Mouse (Mus musculus) adipose tissue, adult 10 weeks (tissue): ENCODE results near the gene S100a1. TPM values are rescaled to one million over a fixed set of nuclear protein-coding genes. Genes with fewer than 3 reads are reported as not detected.

ENCODE experiments used
- polyA plus RNA-seq: library from polyadenylated mRNA; stranded (reverse); fragments of 350-450 nt; fragmentation: Illumina TruSeq; extraction: RNeasy Lipid Tissue Mini Kit (QIAGEN cat#74804); gene quantifications from one replicate; pipeline ENCODE4 v1.2.3, GENCODE M21; 2014; ENCODE audit warnings: low read depth, low replicate concordance

Gene S100a1
- polyA plus RNA-seq = 258 TPM

DNA sequence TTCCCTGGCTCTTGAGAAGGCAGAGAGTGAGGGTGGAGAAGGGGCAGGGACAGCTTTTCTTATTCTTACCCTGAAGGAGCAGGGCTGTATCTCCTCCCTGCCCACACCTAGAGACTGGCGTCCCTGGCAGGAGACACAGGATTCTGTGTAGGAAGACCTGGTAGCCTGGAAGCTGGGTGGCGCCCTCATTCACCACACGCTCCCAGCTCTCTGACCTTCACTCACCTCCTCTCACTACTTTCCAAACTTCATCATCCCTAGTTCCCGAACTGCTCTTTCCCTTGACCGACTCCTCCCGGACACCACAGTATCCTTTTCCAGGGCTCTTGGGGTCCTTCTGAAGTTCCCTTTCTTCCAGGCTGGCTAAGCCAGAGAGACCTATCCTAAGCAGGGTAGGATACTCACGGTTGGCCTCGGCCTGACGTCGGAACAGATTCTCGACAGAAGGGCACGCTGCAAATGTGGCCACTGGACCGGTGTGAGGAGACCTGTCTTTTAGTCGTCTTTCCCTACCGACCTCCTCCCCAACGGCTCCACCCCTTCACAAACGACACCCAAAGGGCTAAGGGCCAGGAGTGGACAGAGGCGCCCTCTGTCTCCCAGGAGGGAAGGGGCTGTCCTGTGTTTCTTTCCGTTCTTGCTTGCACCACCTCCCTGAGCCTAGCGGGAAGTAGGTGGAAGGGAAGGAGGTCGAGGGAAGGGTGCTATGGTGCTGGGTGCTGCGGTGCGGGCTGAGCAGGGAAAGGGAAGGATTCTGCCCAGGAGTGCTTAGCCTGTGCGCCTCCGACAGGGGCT lies at the start of gene S100a1, which contains the start of gene S100a13:
S100a1 (minus strand) TSS at position 597 of the 795 bp plus-strand sequence.
S100a13 (plus strand) TSS at position 640 of the 795 bp plus-strand sequence.

GRCm38 (mm10) chr3:90560008-90560628 lies 45.9 kb upstream of the S100a1 start, which contains the start of gene S100a3:
S100a3 (plus strand) TSS chr3:90560578.

GRCm38 (mm10) chr3:90537141-90537904 lies 23.1 kb upstream of the S100a1 start, which contains the start of gene S100a16:
S100a16 (plus strand) TSS chr3:90537254.

GRCm38 (mm10) chr3:90526580-90526979 lies 12.4 kb upstream of the S100a1 start, which contains the start of gene S100a14:
S100a14 (plus strand) TSS chr3:90526856.

DNA sequence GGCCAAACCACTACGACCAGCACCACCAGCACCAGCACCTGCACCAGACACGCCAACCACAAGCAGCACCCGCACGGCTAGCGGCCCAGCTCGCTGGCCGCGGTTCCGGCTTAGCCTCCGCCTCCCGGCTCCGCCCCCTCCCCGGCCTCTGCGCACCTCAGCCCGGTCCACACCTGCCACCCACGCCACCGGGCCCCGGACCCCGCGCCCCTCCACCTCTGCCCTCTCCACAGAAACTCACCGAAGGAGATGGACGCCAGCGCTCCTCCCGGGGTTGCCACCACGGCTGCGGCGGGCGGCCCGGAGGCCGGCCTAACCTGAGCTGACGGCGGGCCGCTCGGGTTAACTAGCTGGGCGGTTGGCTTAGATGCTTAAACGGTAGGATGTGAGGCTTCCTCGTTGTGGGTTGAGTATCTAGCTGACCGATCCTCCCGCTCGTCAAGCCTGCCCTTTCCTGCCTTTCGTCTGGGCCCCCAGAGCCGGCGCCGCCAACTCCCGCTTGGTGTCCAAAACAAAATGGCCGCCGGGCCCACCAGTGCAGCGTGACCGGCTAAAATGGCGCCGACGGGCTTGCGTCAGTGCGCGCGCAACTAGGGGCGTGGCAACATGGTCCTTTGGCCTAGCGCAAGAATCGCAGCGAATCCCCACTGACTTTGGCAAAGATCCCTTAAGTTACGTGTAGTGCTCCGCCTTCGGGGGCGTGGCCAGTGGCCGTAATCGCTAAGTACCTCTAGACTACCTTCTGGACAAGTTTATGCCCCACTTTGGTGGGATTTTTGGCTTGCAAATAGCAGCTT lies 5.0 kb downstream of the S100a1 start, which contains the start of gene Chtop:
Chtop (minus strand) TSS at position 549 of the 797 bp plus-strand sequence.

DNA sequence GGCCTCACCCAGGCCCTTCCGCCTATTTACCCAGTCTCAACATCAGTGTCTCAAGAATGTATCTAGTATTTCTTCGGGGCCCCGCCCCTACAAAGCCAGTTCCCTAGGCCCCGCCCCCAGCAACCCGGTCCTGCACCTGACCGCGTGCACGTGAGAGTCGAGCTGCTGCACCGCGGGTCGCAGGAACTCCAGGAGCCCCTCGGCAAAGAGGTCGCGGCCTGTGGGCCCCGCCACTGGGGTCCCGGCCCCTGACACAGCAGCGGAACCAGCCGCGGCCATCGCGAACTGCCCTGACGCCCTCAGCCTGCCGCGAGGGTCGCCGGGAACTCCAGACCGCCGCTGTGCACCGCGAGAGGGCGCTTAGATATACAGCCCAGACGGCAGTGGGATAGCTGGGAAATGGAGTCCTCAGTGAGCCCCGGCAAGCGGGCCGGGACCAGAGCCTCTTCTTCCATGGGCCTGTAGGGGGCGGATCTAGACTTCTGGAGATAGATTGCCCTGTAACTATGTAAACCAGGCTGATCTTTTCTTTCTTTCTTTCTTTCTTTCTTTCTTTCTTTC lies 23.4 kb downstream of the S100a1 start, which contains the start of gene Snapin:
Snapin (minus strand) TSS at position 338 of the 561 bp plus-strand sequence.

DNA sequence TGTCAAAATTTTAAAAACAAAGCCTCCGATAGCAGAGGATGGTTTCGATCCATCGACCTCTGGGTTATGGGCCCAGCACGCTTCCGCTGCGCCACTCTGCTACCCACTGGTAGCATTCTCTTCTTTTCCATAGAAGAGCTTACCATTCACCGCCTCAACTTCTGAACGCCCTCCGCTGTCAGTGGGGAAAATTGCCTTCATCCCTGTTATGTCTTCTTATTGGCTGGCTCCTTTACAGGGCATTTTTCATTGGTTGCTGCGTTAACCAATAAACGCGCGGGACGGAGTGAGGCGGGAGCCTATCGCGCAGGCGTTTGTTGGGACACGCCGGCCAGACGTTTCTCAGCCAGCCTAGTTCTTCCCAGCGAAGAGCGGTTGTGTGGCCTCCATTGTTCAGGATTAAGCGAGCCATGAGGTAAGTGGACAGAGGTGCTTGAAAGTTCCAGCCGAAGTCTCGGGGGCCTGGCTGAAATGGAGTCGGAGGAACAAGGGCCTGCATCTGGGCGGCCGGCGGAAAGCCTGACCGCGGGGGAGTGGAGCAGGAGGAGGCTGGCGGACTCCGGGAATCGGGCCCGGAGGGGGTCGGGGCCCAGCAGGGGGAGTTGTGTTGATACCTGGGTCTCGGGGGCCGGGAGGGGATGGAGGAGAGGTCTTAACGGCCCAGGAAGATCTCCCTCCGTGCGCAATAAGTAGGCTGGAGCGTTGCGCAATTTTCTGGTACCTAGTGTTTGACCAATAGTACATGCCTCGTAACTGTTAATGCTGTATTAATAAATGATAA lies 38.2 kb downstream of the S100a1 start, which contains the start of gene Ilf2:
Ilf2 (plus strand) TSS at position 296 of the 781 bp plus-strand sequence.

DNA sequence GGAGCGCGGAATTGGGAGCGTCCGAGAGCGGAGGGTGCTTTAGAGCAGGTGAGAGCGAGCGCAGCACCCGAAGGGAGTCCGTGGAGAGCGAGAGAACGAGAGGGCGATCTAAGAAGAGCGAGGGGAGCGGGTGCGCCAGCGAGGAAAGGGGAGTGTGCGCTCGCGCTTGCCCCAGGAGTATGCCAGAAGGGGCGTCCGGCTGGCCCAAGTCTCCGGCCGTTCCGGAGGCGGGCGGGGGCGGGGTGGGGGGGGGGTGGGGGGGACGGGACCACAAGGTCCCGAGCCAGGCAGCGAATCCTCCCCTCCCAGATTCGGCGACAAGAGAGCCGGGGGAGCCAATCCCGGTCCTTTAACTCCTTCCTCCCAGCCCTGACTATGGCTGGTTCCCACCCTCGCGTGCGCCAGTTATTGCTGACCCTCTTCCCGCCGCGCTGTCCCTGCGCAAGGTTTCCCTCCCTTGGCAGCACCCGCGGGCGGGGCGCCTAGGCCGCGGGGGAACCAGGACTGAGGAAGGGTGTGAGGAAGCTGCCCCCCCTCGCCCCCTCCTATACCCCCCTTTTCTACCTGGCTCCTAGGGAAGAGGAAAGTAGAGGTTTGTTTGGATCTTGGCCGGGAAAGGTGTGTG lies 48.4 kb downstream of the S100a1 start, which contains the start of gene Npr1:
Npr1 (minus strand) TSS at position 181 of the 625 bp plus-strand sequence.

Other genes starting within 250 kb of the S100a1 start
- 8.7 TPM for gene Dennd4b, start 249.2 kb downstream of the S100a1 start, polyA plus RNA-seq
- gene Gatad2b, start 221.2 kb downstream of the S100a1 start, polyA plus RNA-seq = 19.4 TPM
- 5.7 TPM for gene Slc27a3, start 124.5 kb downstream of the S100a1 start, polyA plus RNA-seq
- gene Ints3, start 80.8 kb downstream of the S100a1 start, polyA plus RNA-seq = 33.2 TPM
- gene Npr1, start 48.5 kb downstream of the S100a1 start, polyA plus RNA-seq = 28.7 TPM
- 60.7 TPM for gene Ilf2, start 38.3 kb downstream of the S100a1 start, polyA plus RNA-seq
- 66.2 TPM for gene Snapin, start 23.4 kb downstream of the S100a1 start, polyA plus RNA-seq
- gene Chtop, start 4.9 kb downstream of the S100a1 start, polyA plus RNA-seq = 83.0 TPM
- 64.5 TPM for gene S100a13, start within 50 bp of the S100a1 start, polyA plus RNA-seq
- 8.3 TPM for gene S100a14, start 12.5 kb upstream of the S100a1 start, polyA plus RNA-seq
- 139 TPM for gene S100a16, start 22.9 kb upstream of the S100a1 start, polyA plus RNA-seq
- gene S100a3, start 46.2 kb upstream of the S100a1 start, polyA plus RNA-seq = not detected
- gene S100a2, start 75.9 kb upstream of the S100a1 start, polyA plus RNA-seq = not detected
- not detected for gene Gm42674, start 87.5 kb upstream of the S100a1 start, polyA plus RNA-seq
- 80.2 TPM for gene S100a4, start 89.4 kb upstream of the S100a1 start, polyA plus RNA-seq
- not detected for gene S100a5, start 94.1 kb upstream of the S100a1 start, polyA plus RNA-seq
- gene S100a6, start 98.5 kb upstream of the S100a1 start, polyA plus RNA-seq = 241 TPM
- gene S100a7a, start 139.6 kb upstream of the S100a1 start, polyA plus RNA-seq = 0.73 TPM
- 2.7 TPM for gene S100a8, start 154.6 kb upstream of the S100a1 start, polyA plus RNA-seq
- 2.7 TPM for gene S100a9, start 181.3 kb upstream of the S100a1 start, polyA plus RNA-seq
- gene Pglyrp4, start 212.5 kb upstream of the S100a1 start, polyA plus RNA-seq = 0.48 TPM